Mouse (Mus musculus): ENCODE results near the gene Psmg4. TPM values are rescaled to one million over a fixed set of nuclear protein-coding genes. Genes with fewer than 3 reads are reported as not detected.

The Psmg4 gene
- polyA plus RNA-seq, 1 experiment from 2014 or later, result 134 TPM

DNA sequence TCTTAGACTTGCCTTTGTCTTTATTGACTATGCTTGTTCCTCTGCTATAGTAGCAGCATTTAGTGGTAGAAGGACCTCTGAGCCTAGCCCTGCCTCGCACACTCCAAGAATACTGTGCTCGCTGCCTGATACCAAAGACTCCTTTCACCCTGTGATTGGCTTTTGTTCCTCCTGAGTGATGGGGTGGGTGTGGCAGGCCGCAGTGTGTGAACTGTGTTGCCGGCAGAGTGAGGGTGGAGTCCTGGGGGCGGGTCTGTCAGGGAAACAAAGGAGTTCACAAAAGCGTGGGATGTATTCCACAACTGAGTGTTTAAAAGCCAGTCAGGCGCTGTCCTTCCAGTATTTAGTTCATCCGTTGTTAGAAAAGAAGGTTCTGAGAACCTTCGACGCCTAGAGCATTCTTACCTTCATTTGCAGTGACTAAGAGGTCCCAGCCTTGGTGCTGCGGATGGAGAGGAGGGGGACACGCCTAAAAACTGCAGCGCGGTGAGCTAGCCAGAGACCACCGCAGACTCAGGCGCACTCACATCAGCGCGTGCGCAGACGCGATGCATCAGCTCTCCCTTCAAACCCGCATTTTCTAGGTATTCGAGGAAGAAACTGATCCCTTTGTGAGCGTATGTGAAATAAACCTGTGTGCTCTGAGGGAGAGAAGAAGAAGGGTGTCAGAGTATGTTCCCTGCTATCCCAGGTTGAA lies 31.6 kb upstream of the Psmg4 start:
- Histone ChIP-seq H3K4me2 (peak overlapping the region; percentile 85), H3K4me1 (peaks cover 52% of the 10 kb centered on the region), H3K9me3 (no peaks in the 10 kb centered on the region), H3K4me3 (replicated peaks) (peak overlapping the region; percentile 88), H3K27ac (peak overlapping the region; percentile 100), H3K27me3 (no peaks in the 10 kb centered on the region), H3K9ac (peak overlapping the region; percentile 97), H3K36me3 (replicated peaks) (peaks cover 18% of the 10 kb centered on the region)
- ATAC-seq (ENCODE audit: low FRiP score), result peak; percentile 69
- under 1% methylated on average over 24 of the region's 24 CpGs for WGBS

DNA sequence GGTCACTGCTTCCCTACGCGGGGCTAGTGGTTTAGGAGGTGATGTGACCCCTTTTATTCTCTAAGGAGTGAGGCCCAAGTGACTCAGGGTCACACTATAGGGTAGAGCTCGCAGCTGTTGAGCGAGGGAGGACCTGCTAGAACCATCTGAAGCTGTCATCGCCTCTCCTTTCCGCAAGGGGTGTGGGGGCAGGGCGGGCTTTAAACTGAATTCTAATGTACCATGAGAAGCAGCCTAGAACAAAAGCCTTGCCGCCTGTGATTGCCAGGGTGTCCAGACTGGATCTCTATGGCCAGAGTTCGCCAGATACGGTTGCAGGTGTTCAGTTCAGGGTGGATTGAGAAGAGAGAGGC lies 31.1 kb upstream of the Psmg4 start:
- Histone ChIP-seq H3K27me3 (no peaks in the 10 kb centered on the region), H3K27ac (peak overlapping the region; percentile 100), H3K36me3 (replicated peaks) (peaks cover 14% of the 10 kb centered on the region), H3K4me2 (peak overlapping the region; percentile 85), H3K4me1 (peaks cover 53% of the 10 kb centered on the region), H3K9me3 (no peaks in the 10 kb centered on the region), H3K4me3 (replicated peaks) (peak overlapping the region; percentile 88), H3K9ac (peak overlapping the region; percentile 97)
- under 1% methylated on average over 10 of the region's 10 CpGs for WGBS
- ATAC-seq (ENCODE audit: low FRiP score), result peak; percentile 39

DNA sequence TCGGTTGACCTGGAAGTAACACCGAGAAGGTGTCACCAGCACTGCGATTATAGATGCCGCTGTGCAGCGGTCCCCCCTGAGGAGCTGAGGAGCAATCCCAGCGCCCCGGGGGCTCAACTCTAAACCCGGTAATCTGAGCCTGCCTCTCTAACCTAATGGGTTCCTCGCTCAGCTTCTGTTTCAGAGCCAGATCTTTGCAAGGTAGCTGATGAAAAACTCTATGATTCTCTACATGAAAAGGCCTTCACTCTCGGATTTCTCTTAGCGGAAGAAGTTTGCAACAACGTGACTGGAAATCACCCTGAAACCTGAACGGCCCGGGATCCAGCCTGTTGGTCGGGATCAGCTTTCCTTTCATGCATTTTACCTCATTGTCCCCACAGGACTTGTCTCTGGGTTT lies 30.5 kb upstream of the Psmg4 start:
- H3K27me3 ChIP-seq, result no peaks in the 10 kb centered on the region
- peak overlapping the region; percentile 88 for H3K4me3 ChIP-seq (replicated peaks)
- ATAC-seq (ENCODE audit: low FRiP score), result no peak
- WGBS, result 0% methylated on average over 15 of the region's 15 CpGs
- H3K27ac ChIP-seq, result peak overlapping the region; percentile 100
- peaks cover 57% of the 10 kb centered on the region for H3K4me1 ChIP-seq
- peaks cover 10% of the 10 kb centered on the region for H3K36me3 ChIP-seq (replicated peaks)
- H3K9ac ChIP-seq, result peak overlapping the region; percentile 97
- H3K9me3 ChIP-seq, result no peaks in the 10 kb centered on the region
- H3K4me2 ChIP-seq, result peak overlapping the region; percentile 85

DNA sequence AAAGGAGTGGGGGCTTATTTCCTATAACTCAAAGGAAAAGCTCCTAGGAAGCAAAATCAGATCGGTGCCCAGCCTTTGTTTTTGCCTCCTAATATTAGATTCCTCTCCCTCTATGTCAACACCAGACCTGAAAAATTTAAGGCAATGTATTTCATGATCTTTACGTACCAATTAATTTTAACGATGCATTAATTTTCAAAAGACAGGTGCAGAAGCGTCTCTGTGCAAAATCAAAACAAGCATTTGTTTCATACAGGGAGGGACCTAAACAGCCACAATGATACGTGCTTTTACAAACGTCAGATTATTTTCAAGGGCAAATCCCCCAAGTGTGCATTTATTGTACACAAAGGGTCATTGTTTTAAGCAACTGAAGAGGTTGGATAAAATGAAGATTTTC lies 29.9 kb upstream of the Psmg4 start:
- WGBS, result 6% methylated on average over 6 of the region's 6 CpGs

DNA sequence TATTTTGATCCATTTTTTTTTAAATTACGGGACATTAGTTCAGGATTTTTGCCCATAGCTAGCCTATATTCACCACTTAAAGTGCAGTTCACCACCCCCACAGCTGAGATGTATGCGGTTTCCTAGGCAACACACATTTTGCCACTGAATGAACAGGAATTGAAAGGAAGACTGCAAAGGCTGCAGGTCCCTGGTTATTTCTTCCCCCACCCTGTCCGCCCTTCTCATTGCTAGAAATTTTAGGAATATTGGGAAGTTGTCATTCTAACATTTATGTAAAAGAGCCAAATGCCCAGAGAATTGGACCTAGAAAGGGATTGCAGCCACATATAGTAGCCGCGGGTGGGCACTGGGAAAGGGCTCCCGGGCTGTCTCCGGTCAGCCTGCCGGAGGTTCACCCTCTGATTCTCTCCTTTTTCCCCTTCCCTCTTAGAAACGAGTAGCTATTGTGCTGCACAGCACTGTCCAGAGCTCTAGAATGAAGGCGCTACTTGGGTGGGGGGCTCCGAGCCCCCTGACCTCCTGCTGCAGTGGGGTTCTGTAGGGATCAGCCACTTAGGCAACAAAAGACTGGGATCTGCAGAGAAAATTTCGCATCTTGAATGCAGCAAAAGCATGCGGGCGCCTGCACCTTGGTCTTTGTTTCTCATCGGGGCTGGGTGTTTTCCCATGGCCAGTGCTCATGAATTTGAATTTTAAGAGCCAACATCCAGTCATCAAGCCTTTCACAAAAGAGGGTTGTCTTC lies 29.3 kb upstream of the Psmg4 start:
- peak; percentile 31 for ATAC-seq (ENCODE audit: low FRiP score)
- 1% methylated on average over 15 of the region's 15 CpGs for WGBS

More for the DNA sequence above, 29.9 kb upstream of the Psmg4 start:
- Histone ChIP-seq H3K9ac (peak overlapping the region; percentile 97), H3K9me3 (no peaks in the 10 kb centered on the region), H3K4me1 (peaks cover 57% of the 10 kb centered on the region), H3K27me3 (no peaks in the 10 kb centered on the region), H3K4me2 (peak overlapping the region; percentile 85), H3K36me3 (replicated peaks) (peaks cover 9% of the 10 kb centered on the region), H3K4me3 (replicated peaks) (peak overlapping the region; percentile 88), H3K27ac (peak overlapping the region; percentile 100)
- ATAC-seq (ENCODE audit: low FRiP score), result no peak

DNA sequence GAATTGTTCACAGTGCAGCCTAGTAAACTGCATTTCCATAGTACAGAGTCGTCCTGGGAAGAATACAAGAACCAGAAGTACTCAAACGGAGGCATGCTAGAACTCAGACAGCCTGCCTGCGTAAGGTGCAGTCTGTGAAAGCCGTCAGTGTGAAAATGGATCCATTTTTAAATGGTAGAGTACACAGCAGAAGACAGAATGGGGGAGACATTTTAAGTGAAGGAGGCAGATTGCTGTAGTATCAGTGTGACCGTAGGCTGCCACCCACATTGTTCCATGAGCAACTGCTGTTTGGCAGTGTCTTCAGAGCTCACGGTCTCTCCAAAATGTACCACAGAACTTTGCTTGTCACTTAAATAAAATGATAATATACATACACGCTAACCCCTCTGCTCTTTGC lies 28.5 kb upstream of the Psmg4 start:
- H3K9me3 ChIP-seq, result no peaks in the 10 kb centered on the region
- H3K36me3 ChIP-seq (replicated peaks), result no peaks in the 10 kb centered on the region
- H3K27me3 ChIP-seq, result no peaks in the 10 kb centered on the region
- no peak overlapping the region for H3K4me3 ChIP-seq (replicated peaks)
- H3K9ac ChIP-seq, result peak overlapping the region; percentile 30; the same call in 1 of the 2 replicates
- WGBS, result 23% methylated on average over 7 of the region's 7 CpGs
- H3K4me2 ChIP-seq, result peak overlapping the region; percentile 85
- peak overlapping the region; percentile 100 for H3K27ac ChIP-seq
- peaks cover 48% of the 10 kb centered on the region for H3K4me1 ChIP-seq
- ATAC-seq (ENCODE audit: low FRiP score), result no peak

More for the DNA sequence above, 29.3 kb upstream of the Psmg4 start:
- Histone ChIP-seq H3K9ac (peak overlapping the region; percentile 97), H3K9me3 (no peaks in the 10 kb centered on the region), H3K27ac (peak overlapping the region; percentile 100), H3K27me3 (no peaks in the 10 kb centered on the region), H3K4me1 (peaks cover 53% of the 10 kb centered on the region), H3K36me3 (replicated peaks) (0 out of 2 replicates have a peak, but pooled peaks cover 4% of the 10 kb centered on the region), H3K4me3 (replicated peaks) (peak overlapping the region; percentile 88), H3K4me2 (peak overlapping the region; percentile 85)

DNA sequence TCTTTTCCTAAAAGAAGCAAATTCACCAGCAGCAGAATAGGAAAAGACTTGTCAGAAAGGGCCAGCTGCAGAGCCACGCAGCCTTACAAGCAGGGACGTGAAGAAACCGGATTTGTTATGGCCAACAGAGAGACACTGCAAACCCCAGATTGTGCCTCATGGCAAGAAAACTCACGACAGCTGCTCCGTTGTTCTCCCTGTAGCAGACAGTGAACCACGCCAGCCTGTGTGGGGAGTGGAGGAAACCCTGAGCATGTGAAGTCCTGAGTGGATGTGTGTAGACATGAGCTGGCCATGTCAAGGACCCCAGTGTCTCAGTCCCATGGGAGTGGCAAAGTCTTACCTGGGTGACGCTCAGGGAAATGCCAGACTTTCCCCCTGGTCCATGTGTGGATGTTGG lies 26.2 kb upstream of the Psmg4 start:
- H3K27ac ChIP-seq, result peak overlapping the region; percentile 67
- no peaks in the 10 kb centered on the region for H3K9me3 ChIP-seq
- no peaks in the 10 kb centered on the region for H3K27me3 ChIP-seq
- no peak for ATAC-seq (ENCODE audit: low FRiP score)
- no peak overlapping the region for H3K4me3 ChIP-seq (replicated peaks)
- no peaks in the 10 kb centered on the region for H3K36me3 ChIP-seq (replicated peaks)
- H3K4me2 ChIP-seq, result no peak overlapping the region
- 76% methylated on average over 7 of the region's 7 CpGs for WGBS
- peaks cover 41% of the 10 kb centered on the region for H3K4me1 ChIP-seq
- no peak overlapping the region for H3K9ac ChIP-seq

DNA sequence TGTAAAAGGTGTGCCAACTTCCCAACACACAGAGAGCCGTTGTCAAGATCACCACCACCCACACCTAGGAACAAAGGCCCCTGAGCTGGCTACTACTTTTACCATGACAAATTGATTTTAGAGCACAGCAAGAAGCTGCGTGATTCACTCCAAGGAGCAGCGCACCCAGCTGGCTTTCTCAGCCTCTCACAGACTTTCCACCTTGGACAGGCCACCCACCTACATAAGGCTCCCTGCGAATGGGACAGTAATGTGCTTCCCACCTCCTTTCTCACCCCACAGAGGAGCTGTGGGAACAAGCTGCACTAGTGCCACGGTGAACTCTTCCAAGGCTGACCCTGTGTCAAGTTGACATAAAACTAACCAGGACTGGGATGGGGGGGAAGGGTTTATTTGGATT lies 19.4 kb upstream of the Psmg4 start:
- Histone ChIP-seq H3K4me2 (no peak overlapping the region), H3K27ac (no peak overlapping the region), H3K36me3 (replicated peaks) (no peaks in the 10 kb centered on the region), H3K4me1 (peaks cover 18% of the 10 kb centered on the region), H3K27me3 (no peaks in the 10 kb centered on the region), H3K4me3 (replicated peaks) (no peak overlapping the region), H3K9ac (no peak overlapping the region), H3K9me3 (no peaks in the 10 kb centered on the region)
- no peak for ATAC-seq (ENCODE audit: low FRiP score)
- 68% methylated on average over 5 of the region's 5 CpGs for WGBS

DNA sequence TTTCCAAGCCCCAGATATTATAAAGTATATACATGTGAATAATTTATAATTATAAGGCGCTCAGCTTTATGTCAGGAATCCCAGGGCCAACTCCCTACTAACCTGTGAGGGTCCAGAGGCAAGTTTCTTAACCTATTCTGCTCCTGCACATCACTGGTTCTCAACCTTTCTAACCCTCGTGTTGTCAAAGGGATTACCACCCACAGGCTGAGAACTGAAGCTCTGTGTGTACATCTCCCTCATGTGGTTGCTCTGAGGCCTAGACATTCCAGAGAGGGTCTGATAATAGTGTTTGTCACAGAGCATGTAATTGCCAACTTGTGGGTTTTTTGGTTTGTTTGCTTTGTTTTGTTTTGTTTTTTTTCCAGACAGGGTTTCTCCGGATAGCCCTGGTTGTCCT lies 15.8 kb upstream of the Psmg4 start:
- H3K36me3 ChIP-seq (replicated peaks), result no peaks in the 10 kb centered on the region
- no peaks in the 10 kb centered on the region for H3K9me3 ChIP-seq
- peaks cover 37% of the 10 kb centered on the region for H3K4me1 ChIP-seq
- no peak for ATAC-seq (ENCODE audit: low FRiP score)
- H3K4me2 ChIP-seq, result no peak overlapping the region
- 64% methylated on average over 3 of the region's 3 CpGs for WGBS
- H3K9ac ChIP-seq, result no peak overlapping the region
- no peak overlapping the region for H3K4me3 ChIP-seq (replicated peaks)
- peak overlapping the region; percentile 98; the same call in 1 of the 2 replicates for H3K27ac ChIP-seq
- H3K27me3 ChIP-seq, result no peaks in the 10 kb centered on the region

DNA sequence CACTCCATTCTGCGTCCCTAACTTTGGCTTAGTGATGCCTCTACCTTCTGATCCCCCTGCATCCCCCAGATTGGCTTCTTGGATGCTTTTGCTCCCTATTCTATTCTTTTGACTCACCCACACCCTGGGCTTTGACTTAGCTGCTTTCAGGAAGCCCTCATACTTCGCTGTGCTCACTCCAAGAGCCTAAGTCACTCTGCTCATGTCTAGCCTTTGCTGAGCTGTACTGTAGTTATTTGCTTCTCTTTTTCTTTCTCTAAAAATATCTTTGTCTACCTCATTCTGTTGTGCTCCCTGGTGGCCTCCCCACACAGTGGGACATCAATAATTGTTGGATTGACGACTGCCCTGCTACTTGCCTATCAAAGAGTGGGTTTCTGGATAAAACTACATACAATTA lies 14.6 kb upstream of the Psmg4 start:
- WGBS, result 31% methylated on average over 3 of the region's 3 CpGs
- Histone ChIP-seq H3K27ac (peak overlapping the region; percentile 98), H3K9me3 (no peaks in the 10 kb centered on the region), H3K36me3 (replicated peaks) (no peaks in the 10 kb centered on the region), H3K4me2 (peak overlapping the region; percentile 59), H3K4me1 (peaks cover 40% of the 10 kb centered on the region), H3K4me3 (replicated peaks) (peak overlapping the region; percentile 36), H3K9ac (peak overlapping the region; percentile 59), H3K27me3 (no peaks in the 10 kb centered on the region)
- ATAC-seq (ENCODE audit: low FRiP score), result no peak

DNA sequence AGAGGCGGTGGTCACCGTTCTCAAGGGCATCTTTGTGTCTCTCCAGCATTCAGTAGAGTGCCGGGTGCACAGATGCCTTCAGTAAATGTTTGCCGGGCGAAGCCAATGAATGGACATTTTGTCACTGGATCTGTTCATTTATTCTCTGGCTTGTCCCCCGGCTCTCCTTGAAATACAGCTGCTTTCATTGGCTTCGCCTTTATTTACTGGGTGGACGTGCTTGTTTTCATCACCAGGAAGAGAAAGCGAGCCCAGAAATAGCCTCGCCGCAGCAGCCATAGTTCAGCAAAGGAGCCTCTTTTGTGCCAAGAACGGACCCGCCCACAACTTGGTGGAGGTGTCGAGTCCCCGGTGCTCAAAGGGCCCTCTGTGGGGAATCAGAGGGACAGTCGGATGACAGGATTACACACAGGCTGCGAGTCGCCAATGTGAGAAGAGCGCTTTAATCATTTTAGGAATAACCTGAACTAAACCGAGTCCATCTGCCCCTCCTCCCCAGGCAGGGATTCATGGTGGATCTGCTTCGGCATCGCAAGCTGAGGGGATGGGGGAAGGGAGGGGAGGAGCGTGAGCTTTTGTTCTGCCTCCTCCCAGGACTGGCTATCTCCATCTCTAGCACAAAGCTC lies 13.9 kb upstream of the Psmg4 start:
- Histone ChIP-seq H3K9me3 (no peaks in the 10 kb centered on the region), H3K4me2 (peak overlapping the region; percentile 59), H3K27ac (peak overlapping the region; percentile 98), H3K4me1 (peaks cover 46% of the 10 kb centered on the region), H3K27me3 (no peaks in the 10 kb centered on the region), H3K9ac (peak overlapping the region; percentile 59), H3K4me3 (replicated peaks) (peak overlapping the region; percentile 36), H3K36me3 (replicated peaks) (no peaks in the 10 kb centered on the region)
- peak; percentile 90 for ATAC-seq (ENCODE audit: low FRiP score)
- 0% methylated on average over 23 of the region's 23 CpGs for WGBS

DNA sequence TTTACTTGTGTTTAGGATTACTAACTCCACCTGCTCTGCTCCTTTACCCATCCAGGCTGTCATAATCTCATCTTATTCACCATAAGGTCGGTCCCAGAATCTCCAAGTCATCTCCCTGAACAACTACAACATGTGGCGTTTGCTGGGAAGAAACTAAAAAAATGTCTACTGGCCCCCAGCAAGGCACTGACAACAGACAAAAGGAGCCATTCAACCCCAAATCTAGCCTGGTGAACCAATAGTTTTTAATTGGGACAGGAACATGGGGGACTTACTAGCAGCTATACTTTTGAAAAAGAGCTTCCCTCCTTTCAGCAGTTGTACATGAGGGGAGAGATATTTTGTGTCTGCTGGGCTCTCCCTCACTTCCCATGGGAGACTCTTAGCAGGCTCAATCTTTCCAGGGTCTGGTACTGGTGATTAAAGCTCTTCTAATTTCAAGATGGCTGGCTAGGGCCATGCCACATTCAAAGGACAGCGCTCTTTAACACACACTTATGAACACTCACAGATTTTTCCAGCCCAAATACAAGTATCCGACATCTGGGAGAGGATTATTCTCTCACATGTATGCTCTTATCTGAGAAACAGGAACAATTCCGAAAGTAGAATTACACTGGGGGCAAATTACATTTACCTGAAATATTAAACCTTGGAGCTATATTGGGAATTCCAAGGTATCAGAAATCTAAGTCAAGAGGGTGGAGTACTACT lies 13.1 kb upstream of the Psmg4 start:
- no peaks in the 10 kb centered on the region for H3K9me3 ChIP-seq
- WGBS, result 35% methylated on average over 5 of the region's 5 CpGs
- H3K9ac ChIP-seq, result peak overlapping the region; percentile 59
- peak overlapping the region; percentile 36 for H3K4me3 ChIP-seq (replicated peaks)
- peaks cover 52% of the 10 kb centered on the region for H3K4me1 ChIP-seq
- no peaks in the 10 kb centered on the region for H3K36me3 ChIP-seq (replicated peaks)
- H3K27me3 ChIP-seq, result no peaks in the 10 kb centered on the region
- ATAC-seq (ENCODE audit: low FRiP score), result peak; percentile 4; the same call in 1 of the 2 replicates
- peak overlapping the region; percentile 59 for H3K4me2 ChIP-seq
- peak overlapping the region; percentile 98 for H3K27ac ChIP-seq

All from forebrain, embryonic 12.5 days (tissue).